Mouse (Mus musculus) megakaryocyte, embryonic 14.5 days (primary cell): Measurements from ENCODE around the gene Mrps9.

Source experiments
- FLI1 ChIP-seq: IDR thresholded peaks from 2 replicates; pipeline ENCODE4 v1.6.1; 2012; ENCODE audit warnings: low read length, inconsistent platforms, mixed read lengths
- GATA1 ChIP-seq: IDR thresholded peaks from 3 replicates; pipeline ENCODE4 v1.6.1; 2012; ENCODE audit warnings: mixed read lengths, low read length, inconsistent platforms, borderline replicate concordance

GRCm38 (mm10) chr1:42906696-42907095 is 55.7 kb downstream of the Mrps9 start:
- TF ChIP-seq GATA1 (no peak), FLI1 (no peak)
